Mouse (Mus musculus) gastrocnemius, adult 2 months (tissue): ENCODE data around the gene Zmynd15. TPM values are rescaled to one million over a fixed set of nuclear protein-coding genes. Genes with fewer than 3 reads are reported as not detected.

Experiments used
- DNase-seq: peaks from one replicate; pipeline ENCODE4 v3.0.0; 2022
- H3K27ac ChIP-seq: fragments of 200-600 bp; 2 replicates; pipeline ENCODE4 v1.8.1; 2022; ENCODE audit warnings: mild to moderate bottlenecking
- H3K4me3 ChIP-seq: fragments of 200-600 bp; 2 replicates; pipeline ENCODE4 v1.8.1; 2022; ENCODE audit warnings: mild to moderate bottlenecking, moderate library complexity
- CTCF ChIP-seq: fragments of 200-600 bp; IDR thresholded peaks from 2 replicates; pipeline ENCODE4 v1.8.1; 2022; ENCODE audit warnings: antibody characterized with exemption, mild to moderate bottlenecking, moderate library complexity
- intact Hi-C: fragments of 180-260 bp; cut with DNase I; formaldehyde crosslinking; loops from one replicate; pipeline ENCODE4 v1.15.1; 2025
- microRNA-seq: library from miRNA; unstranded; fragments of <30 nt; microRNA quantifications from one replicate; pipeline ENCODE4 v1.2.0, GENCODE M21; 2021
- total RNA-seq, 2 experiments: library from RNA; stranded (reverse); gene quantifications; 2 replicates each; pipeline ENCODE4 v1.2.3; 2021

The Zmynd15 gene
- total RNA-seq, 2 experiments from 2014 or later = 0.75 TPM; not detected in 1

DNA sequence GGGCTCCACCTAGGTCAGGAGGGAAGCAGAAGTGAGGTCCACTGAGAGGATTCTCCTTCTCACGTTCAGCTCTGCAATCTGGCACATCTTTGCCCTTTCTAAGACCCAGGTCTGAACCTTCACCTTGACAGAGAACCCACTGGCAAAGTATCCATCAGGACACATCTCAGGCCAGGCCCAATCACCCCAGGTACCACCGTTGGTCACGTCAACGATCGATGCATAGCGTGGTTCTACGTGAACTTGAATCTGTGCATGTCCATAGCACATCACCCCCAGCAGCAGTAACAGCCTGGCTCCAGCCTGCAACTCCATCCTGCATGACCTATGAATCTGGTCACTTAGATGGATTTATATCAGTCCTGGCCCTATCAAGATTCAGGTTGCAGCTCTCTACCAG lies 55.1 kb downstream of the Zmynd15 start, which contains the start of gene Vmo1:
Gene Vmo1, minus strand, starts transcription at position 329 of the 400 bp plus-strand sequence.
- TF ChIP-seq CTCF = no peak
- Histone ChIP-seq H3K27ac (peak within 1 kb of the TSS; percentile 31), H3K4me3 (no peak within 1 kb of the TSS)
- intact Hi-C loops = no loop called here
- no peak for DNase-seq

Small RNAs within 50 kb of the gene (microRNA-seq; reads per million reads assigned to microRNA genes)
- gene Mir7115 = not detected

Other genes with a start within 250 kb of the Zmynd15 start
- gene Slc16a11, start 246.7 kb upstream of the Zmynd15 start, total RNA-seq = not detected
- under 1 TPM; 0.28 to 0.67 TPM for gene Slc16a13, start 238.4 kb upstream of the Zmynd15 start, total RNA-seq
- 1 to 10 TPM; 1.4 to 2.6 TPM for gene Bcl6b, start 229.6 kb upstream of the Zmynd15 start, total RNA-seq
- gene 0610010K14Rik, start 221.5 kb upstream of the Zmynd15 start, total RNA-seq = 10 to 100 TPM; 33.4 to 37.0 TPM
- gene Gm21988, start 219.6 kb upstream of the Zmynd15 start, total RNA-seq = 1 to 10 TPM; 3.7 to 4.4 TPM
- 100 to 1,000 TPM; 109 to 117 TPM for gene Rnasek, start 219.6 kb upstream of the Zmynd15 start, total RNA-seq
- 1 to 10 TPM; 1.0 to 1.8 TPM for gene Alox12, start 204.1 kb upstream of the Zmynd15 start, total RNA-seq
- not detected for gene Alox12e, start 136.8 kb upstream of the Zmynd15 start, total RNA-seq
- under 1 TPM in 1 of 2 experiments, not detected in 1; 0.17 TPM for gene Alox15, start 107.4 kb upstream of the Zmynd15 start, total RNA-seq
- gene Pelp1, start 49.4 kb upstream of the Zmynd15 start, total RNA-seq = 10 to 100 TPM; 18.5 to 18.7 TPM
- gene Arrb2, start 26.8 kb upstream of the Zmynd15 start, total RNA-seq = 1 to 10 TPM; 8.3 to 8.4 TPM
- 1 to 10 TPM; 4.9 to 6.4 TPM for gene Med11, start 7.5 kb upstream of the Zmynd15 start, total RNA-seq
- gene Cxcl16, start 551 bp downstream of the Zmynd15 start, total RNA-seq = 1 to 10 TPM; 1.2 to 1.4 TPM
- gene Tm4sf5, start 45.8 kb downstream of the Zmynd15 start, total RNA-seq = not detected
- gene Vmo1, start 55.2 kb downstream of the Zmynd15 start, total RNA-seq = not detected
- not detected for gene Gltpd2, start 59.8 kb downstream of the Zmynd15 start, total RNA-seq
- 100 to 1,000 TPM; 229 to 241 TPM for gene Psmb6, start 65.9 kb downstream of the Zmynd15 start, total RNA-seq
- gene Gm40193, start 73.5 kb downstream of the Zmynd15 start, total RNA-seq = not detected
- gene Pld2, start 80.6 kb downstream of the Zmynd15 start, total RNA-seq = 10 to 100 TPM; 15.8 to 18.2 TPM
- 10 to 100 TPM; 33.7 to 34.7 TPM for gene Mink1, start 103.4 kb downstream of the Zmynd15 start, total RNA-seq
- gene 4930544D05Rik, start 156.4 kb downstream of the Zmynd15 start, total RNA-seq = not detected
- 10 to 100 TPM; 11.0 to 18.4 TPM for gene Chrne, start 159.8 kb downstream of the Zmynd15 start, total RNA-seq
- gene Gp1ba, start 179.7 kb downstream of the Zmynd15 start, total RNA-seq = not detected
- 10 to 100 TPM; 35.0 to 38.4 TPM for gene Rnf167, start 187.8 kb downstream of the Zmynd15 start, total RNA-seq
- 100 to 1,000 TPM; 264 to 408 TPM for gene Slc25a11, start 188.0 kb downstream of the Zmynd15 start, total RNA-seq
- gene Pfn1, start 195.2 kb downstream of the Zmynd15 start, total RNA-seq = 100 to 1,000 TPM; 252 to 257 TPM
- 1,000 to 10,000 TPM; 7,153 to 7,488 TPM for gene Eno3, start 197.8 kb downstream of the Zmynd15 start, total RNA-seq
- gene Spag7, start 210.0 kb downstream of the Zmynd15 start, total RNA-seq = 10 to 100 TPM; 86.3 to 86.4 TPM
- 10 to 100 TPM; 39.6 to 44.9 TPM for gene Camta2, start 228.7 kb downstream of the Zmynd15 start, total RNA-seq
- gene Inca1, start 240.7 kb downstream of the Zmynd15 start, total RNA-seq = 1 to 10 TPM; 3.8 to 5.7 TPM
- 100 to 1,000 TPM; 579 to 631 TPM for gene Kif1c, start 241.1 kb downstream of the Zmynd15 start, total RNA-seq